Mouse (Mus musculus): ENCODE measurements at regions not wholly inside any gene's neighbourhood (a gene's known extent, or its start where the extent isn't known, plus 50 kb on each side); places are given as distances from the start of the nearest gene placed in this dataset.

- no peak for TF ChIP-seq CTCF (conservative IDR thresholded peaks at IDR 0.05; ENCODE audit: insufficient read depth, insufficient read length, low read depth, low read length)
- no peak for TF ChIP-seq POLR2A (IDR thresholded peaks at IDR 0.05; ENCODE audit: low read depth, low read length)
These were observed 125.9 kb upstream of the Ift57 start for GRCm38 (mm10) chr16:49573171-49573517.

All from kidney, adult 2 months (tissue).